Mouse (Mus musculus): ENCODE results near the gene B4galt5.

The B4galt5 gene

DNA sequence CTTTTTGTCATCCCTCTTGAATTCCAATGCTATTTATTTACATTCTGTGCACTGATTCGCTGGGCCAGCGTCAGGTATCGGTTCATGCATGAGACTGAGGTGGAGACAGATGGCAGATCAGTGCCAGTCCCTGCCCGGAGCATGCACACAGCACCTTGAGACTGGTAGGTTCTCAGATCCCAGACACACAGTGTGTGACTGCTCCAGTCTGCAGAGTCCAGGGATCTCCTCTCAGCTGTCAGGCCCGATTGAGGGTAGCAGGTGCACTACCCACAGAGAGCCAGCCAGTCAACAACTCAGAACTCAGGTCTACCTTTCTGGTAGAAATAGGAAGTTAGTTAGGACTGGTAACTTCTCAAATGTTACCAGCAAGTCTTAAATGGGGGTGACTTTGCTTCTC is 18.4 kb downstream of the B4galt5 start:
- peak; percentile 79 for DNase-seq

DNA sequence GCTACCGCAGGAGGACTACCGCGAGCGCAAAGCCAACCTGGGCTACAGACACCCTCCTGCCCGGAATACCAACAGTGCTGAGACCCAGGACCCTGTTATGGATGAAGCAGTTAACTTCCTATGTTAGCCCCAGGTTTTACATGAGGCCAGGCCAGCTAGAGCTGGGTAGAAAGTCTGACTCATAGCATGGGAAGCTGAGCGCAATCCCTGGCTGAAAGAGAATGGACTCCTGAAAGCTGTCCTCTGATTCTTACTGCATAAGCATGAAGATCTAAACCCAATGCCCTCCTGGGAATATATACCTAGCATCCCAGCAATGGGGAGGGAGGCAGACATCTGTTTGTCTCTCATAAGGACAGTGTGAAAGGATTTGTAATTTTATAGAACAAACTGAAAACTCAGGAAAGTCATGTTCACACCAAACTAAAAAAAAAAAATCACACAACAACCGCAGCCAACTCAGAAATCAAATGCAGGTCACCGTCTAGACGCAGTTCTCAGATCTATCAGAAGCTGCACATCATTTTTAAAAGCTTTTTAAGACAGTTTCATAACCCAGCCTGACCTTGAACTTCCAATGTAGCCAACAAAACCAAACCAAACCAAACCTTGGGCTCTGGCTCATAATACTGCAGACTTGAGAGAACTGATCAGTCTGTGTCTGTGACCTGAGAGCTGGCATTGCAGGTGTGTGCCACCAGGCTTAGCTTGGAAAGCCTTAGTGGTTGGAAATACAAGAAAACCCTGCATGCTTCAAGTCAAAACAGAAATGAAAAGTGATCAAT is 19.3 kb downstream of the B4galt5 start:
- DNase-seq: no peak

DNA sequence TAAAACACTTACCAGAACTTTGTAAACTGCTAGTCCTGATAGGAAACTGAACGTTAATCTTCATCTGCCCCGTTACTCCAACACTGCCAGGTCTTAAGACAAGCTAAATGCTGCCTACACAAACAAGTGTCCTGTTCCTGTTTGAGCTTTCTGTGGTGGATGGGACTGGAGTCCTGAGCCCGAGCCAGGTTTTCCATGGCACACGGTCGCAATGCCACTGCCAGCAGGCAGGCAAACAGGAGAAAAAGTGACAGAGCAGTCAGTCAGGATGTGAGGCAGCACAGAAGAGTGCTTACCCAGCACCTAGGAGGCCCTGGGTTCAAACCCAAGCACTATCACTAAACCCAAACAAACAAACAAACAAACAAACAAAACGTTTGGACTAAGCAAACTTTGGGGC is 20.6 kb downstream of the B4galt5 start:
- peak; percentile 80 for DNase-seq

DNA sequence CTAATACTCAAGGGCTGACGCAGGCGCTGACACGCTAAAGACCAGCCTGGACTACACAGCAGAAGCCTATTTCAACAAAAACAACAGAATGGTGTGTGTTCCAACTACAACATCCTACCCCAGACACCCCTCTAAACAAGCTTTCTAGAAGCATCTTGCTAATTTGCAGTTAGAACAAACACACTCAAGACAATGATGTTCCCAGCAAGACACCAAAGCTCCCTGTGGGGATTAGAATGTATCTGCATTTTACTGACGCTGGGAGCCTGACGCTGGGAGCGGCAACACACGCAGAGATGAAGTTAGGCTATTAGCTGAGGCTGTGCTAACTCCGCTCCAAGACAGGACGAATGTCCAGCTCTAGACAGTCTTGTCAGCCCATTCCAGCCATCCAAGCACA is 22.4 kb downstream of the B4galt5 start:
- DNase-seq: no peak

DNA sequence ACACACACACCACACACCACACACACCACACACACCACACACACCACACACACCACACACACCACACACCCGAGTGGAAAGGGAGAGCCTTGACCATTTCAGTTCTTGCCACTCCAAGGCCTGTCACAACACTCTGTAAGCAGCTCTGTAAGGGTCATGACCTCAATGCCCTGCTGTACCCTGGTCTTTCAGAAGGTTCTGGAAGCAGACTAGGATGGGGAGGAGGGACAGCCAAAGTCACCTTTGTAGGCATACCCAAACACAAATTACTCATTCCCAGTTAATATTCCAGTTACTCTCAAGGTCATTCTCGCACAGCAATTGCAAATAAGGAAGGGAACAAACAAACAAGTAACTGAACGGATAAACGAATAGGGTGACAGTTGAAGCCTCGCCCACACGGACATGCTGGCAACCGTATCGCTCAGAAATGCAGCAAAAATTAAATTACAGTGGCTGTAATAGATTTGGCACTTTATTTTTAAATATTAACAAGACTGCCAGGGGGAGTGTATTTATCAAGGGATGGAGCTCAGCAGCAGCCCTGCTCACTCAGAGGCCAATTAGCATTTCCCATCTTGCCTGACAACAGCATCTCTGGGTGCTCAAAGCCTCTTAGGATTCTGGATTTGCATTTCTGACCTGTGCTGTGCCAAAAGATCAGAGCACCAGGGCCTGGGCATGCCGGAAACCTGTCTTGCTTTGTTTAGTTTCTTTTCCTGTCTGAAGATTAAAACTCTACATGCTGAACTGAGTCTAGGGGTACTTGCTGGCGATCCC is 24.6 kb downstream of the B4galt5 start:
- DNase-seq: no peak

DNA sequence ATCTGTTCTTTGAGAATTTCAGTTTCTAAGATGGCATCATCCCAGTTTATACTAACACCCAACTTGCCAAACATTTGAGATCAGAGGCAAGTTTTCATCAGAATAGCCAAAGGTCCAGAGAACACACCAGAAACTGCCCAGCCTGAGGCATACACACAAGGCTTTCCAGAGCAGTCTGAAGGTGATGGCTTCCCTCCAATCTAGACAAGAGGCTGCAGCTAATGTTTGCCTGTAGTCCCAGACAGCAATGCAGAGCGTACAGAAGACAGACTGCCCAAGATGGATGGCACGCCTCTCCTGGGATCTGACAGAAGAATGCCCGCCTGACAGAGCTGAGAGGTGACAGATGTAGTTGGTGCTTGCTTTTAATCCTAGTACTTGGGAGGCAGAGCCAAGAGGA is 25.9 kb downstream of the B4galt5 start:
- no peak for DNase-seq

DNA sequence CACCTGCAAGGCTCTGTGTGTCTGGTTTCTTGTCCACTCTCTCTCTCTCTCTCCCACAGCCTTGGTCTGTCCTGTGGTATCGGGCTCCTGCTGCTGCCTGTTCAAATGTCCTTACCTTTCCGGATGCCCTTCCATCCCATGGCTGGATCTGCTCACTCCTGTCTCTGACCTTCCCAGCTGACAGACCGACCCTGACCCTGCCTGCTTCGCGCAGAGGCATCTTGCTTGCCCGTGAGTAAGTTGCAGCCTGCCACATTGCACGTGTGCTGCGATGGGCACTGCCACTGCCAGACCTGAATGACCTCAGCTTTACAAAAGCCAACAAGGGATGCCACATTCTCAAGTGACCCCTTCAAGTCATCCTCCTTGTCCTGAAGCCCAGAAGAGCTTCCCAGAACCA is 27.6 kb downstream of the B4galt5 start:
- no peak for DNase-seq

DNA sequence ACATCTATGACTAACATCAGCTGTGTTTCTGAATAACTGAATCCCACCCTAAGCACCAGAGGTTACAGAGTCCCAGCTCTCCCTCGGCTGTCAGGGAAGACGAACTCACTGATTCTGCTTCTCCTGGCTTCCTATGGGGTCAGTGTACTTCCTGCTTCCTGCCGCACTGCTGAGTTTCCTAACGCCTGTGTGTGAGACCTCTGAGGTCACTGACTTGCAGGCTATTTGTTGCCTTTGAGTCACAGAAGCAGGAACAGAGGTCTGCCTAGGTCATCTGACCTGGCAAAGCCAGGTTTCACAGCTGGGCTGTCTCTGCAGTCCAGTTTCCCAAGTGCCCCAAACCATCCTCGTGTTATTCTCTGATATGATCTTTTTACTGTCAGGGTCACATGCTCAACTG is 30.0 kb downstream of the B4galt5 start:
- no peak for DNase-seq

DNA sequence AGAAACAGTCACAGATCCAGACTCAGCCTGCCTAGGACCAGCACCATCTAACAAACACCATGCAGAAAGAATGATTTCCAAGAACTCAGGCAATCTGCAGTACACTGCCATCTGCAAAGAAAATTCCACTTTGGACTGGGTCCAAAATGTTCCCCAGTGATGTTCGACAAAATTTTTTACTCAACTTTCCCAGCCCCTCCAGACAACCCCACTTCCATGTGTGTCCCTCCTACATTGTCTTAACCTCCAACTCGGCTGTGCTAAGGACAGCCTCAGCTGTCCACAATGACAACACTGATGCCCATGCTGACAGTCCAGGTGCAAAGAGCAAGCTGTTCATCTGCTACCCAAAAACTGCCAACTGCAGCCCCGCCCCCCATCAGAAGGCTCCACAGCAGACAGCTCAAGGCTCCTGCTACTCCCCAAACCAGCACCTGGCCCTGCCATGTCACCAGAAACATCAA is 32.2 kb downstream of the B4galt5 start:
- DNase-seq: peak; percentile 87

DNA sequence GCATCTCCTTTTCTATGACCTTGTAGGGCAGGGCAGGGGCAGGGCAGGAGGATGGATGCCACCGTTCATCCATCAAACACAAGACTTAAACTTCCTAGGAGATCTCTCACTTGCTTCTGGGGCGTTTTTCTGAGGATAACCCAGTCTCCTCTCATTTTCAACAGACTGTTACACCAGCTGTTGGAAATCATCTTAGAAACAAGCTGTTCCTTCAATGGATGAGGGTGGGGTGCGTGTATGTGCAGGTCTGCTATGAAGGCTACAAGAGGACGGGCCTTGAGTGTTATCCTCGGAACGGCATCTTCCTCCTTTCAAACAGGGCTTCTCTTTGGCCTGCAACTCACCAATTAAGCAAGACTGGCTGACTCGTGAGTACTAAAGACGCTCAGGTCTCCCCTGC is 34.5 kb downstream of the B4galt5 start:
- DNase-seq: no peak

DNA sequence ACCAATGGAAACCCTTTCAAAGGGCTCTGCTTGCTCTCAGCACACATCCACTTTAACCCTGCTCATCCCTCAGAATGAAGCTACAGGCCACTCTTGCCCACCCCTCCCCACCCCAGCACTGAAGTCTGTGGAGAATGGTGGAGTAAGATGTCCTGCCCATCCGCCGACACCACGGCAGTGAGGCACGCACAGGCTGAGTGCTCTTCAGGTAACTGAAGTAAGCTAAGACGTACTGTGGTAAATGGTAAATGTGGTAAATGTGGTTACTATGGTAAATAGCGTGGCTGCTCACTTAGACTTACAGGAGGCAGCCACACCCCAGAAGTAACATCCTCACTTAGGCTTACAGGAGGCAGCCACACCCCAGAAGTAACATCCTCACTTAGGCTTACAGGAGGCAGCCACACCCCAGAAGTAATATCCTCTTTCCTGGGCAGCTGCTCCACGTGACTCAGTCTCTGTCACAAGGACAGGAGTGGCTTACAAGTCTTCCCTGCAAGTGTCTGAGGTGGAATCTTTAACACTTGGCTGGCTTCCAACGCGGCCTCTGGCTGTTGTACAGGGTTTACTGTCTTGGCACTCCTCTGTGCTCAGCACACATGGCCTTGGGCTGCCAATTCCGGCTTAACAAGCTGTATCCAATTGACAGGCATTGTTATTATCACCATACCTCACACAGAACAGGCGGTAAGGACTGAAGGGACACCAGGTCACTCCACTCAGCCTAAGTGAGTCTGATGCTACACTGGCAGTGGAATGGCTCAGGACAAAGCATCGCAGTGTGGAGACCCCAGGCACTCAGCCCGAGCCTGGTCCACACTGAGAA is 35.3 kb downstream of the B4galt5 start:
- DNase-seq: peak; percentile 79

DNA sequence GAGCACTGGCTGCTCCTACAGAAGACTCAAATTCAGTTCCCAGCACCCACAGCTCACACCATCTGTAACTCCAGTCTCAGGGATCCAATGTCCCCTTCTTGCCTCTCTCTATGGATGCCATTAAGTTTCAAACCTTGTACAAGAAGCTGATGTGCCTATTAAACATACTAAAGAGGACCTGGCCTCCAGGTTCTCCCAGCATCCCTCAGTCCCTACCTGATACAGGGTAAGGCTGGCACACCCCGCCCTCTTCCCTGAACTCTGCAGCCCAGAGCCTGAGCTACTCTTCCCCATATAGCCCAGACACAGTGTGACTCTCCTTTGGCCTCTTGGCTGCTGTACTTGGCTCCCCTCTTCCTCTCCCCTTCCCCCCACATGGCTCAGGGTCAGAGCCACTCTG is 38.9 kb downstream of the B4galt5 start:
- peak; percentile 25 for DNase-seq

DNA sequence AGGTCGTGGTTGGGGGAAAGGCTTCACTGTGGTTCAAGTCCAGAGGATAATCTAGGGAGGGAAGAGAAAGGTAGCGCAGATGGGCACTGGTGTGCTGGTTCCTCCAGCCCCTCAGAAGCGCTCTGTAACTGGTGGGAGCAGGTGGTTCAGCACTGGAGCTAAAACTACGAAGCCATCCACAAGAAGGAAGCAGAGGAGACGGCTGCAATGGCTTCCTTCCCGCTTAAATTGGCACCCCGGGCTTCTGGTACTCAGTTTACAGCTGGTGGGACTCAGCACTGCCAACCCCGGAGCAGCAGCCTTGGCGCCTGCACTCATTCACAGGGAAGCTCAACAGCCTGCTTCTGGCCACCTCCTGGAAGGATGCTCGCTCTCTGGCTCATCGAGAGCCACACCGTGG is 39.7 kb downstream of the B4galt5 start:
- peak; percentile 32 for DNase-seq

DNA sequence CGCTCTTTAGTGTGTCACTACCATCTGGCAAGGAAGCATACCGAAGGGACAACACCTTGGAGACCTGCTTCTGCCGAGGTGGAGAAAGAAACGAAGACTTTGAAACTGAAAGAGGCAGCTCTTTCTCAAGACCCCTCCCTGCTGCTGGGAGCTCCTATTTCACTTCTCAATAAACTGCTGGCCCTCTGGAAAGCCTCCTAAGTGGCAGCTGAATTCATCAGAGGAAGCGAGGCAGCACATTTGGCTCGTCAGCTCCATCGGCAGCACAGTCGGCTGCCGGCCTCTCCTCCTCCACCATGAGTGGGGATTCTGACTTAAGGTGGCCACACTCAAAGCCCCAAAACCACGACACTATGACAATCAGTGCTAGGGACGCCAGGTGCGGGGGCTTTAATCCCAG is 41.3 kb downstream of the B4galt5 start:
- peak; percentile 18 for DNase-seq

DNA sequence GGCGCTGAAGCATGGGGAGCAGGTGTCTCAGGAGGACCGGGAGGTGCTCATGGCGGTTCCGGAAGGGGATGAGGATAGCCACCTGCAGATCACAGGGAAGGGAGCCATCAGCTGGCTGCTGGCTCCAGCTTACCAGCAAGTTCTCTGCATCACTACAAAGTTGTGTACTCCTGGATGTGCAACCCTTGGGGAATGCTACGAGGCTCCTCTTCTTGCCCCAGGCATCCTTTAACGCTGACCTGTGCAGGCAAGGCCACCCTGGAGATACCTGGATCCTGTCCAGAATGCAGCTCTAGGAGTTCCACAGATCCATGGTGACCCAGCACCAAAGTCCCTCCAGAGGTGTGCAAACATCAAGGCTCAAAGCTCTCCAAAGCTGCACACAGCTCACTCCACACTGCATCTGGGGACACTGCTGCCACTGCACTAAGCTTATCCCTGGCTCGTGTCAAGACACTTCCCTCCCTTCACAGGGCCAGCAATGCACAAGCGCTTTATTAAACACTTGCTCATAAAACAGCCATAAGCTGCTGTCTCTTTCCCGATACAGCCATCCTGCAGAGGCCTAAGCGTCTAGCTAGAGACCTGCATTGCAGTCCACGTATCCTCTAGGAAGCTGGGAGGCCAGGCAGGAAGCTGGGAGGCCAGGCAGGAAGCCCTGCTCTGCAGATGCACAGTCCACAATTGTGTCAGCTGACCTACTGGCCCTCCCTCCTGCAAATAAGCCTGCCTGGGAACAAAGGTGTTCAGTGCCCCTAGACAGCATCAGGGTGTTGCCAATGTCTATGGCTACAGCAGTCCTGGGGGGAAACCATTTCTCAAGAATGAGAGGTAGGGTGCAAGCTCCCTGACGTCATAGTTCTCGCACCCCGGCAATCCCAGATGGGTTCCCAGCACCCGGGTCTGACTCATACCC is 42.1 kb downstream of the B4galt5 start:
- peak; percentile 58 for DNase-seq

DNA sequence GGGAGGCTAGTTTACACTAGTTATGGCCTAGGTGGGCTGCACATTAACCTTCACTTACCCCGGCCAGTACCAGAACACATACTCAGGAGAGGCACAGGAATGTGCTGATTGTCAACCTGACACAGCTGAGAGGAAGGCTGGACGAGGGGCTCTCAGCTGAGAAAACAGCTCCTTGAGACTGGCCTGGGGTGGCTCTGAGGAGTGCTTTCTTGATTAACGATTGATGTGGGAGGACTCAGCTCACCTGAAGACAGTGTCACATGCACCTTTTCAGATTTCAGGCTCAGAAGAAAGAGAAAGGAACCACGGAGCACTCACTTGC is 42.7 kb downstream of the B4galt5 start:
- DNase-seq: no peak

DNA sequence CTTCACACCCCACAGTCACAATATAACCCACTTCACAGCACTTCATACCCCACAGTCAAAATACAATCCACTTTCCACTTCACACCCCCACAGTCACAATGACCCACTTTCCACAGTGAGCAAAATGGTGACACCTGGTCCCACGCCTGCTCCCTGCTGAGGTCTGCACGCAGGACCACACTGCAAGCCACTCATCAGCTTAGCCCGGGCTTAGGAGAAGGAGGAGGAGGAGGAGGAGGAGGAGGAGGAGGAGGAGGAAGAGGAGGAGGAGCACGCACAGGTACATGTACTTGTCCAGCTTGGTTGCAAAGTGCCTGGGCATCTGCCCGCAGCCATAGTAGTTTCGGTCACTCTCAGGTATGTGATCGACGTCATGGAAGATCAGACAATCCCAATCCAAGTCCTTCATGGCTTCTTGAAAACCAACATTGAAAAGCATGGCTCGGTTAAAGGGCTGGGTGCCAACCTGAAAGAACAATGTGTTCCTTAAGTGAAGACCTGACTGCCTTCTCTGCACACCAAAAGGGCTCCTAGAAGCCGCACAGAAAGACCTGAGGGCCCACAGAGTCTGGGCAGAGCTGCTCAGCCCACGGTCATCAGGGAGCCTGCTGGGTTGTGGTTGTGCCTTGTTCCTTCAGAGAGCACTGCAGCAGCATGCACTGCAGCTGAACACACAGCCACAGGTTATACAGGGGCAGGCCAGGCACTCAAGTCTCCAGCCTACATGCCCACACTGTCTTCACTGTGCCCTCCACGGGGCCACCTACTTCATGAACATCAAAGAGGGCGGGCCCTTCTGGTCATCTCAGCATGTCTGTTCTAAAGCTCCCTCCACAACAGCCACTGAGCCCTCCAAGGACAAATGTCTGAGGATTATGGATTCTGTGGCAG is 43.4 kb downstream of the B4galt5 start:
- DNase-seq: peak; percentile 59

DNA sequence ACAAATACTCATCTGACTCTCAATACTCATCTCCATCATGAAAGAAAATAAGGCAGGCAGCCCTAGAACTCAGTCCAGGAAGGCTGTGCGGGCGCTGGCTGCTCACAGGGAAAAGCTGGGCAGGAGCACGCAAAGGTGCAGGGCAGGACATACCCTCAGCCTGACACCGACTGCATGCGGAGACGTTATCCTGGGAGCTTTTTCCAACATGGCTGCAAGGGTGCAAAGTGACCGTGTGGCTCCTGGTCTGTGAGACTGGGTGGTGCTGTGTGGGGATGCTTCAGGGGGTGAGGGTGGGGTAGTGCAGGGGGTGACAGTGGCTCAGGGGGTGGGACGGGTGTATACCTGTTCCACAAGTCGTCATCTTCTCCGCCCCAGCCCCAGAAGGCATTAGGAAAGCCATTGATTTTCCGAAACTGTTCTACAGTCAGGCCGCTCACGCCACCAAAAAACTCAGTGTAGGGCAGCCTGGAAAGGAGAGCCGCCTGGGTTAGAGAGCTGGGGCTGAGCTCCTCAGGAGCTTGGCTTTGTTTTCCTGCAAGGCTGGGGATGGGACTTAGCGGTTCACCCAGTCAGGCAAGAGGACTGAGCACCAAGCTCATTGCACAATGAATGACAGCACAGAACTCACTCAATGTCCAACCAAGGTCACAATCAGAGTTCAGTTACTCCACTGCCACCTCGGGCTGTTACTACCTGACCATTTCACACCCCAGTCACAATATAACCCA is 44.2 kb downstream of the B4galt5 start:
- DNase-seq: peak; percentile 18

DNA sequence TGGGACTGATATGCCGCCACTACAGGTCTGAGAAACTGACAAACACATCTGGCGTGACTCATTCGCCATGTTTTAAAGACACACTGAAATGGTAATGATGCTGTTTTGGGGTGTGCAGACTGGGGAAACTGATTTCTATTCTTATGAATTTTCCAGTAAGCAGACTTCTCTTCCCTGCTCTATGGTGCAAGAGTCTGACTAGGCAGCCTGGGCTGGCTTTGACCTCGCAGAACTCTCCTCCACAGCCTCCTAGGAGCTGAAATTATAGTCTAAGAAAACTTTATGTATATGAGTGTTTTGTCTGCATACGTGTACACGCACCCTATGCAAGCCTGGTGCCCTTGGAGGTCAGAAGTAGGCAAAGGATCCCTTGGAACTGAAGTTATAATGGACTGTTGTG is 45.2 kb downstream of the B4galt5 start:
- peak; percentile 2 for DNase-seq

DNA sequence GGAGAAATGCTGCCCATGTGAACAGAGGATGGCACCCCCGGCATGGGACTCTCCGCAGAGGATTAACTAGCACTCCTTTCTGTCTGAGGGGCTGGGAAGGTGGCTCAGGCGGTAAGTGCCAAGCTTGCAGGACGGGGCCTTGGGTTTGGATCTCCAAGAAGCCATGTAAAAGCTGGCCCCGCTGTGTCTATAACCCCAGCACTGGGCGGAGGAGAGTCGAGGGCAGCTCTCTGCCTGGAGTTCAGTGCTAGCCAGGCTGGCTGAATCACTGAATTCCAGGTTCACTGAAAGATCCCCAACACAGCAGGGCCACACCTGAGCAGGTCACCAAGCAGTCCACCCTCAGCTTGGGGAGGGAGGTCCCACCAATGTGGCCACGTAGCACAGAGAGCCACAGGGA is 45.8 kb downstream of the B4galt5 start:
- DNase-seq: peak; percentile 23

DNA sequence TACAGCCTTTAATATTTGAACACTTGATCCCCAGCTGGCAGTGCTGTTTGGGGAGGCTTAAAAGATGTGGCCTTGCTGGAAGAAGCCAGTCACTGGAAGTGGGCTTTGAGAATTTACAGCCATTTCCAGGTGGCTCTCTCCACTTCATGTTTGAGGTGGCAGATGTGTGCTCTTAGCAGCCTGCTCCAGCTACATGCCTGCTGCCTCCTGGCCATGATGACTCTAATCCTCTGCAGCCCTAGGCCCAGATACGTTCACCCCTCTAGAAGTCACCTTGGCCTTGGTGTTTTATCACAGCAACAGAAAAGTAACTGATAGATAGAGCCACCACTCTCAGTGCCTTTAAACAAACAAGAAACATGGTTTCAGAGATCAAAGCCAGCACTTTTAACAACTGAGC is 46.3 kb downstream of the B4galt5 start:
- peak; percentile 9 for DNase-seq

All from cerebellum, adult 11-12 months (tissue).